Mouse (Mus musculus): ENCODE results near the gene Kcnip4. TPM values are rescaled to one million over a fixed set of nuclear protein-coding genes. Genes with fewer than 3 reads are reported as not detected.

The Kcnip4 gene
- polyA plus RNA-seq, 1 experiment from 2014 or later = 0.13 TPM

GRCm38 (mm10) chr5:49292421-49292820 lies 232.3 kb downstream of the Kcnip4 start:
- no peaks in the 10 kb centered on the region for H3K9me3 ChIP-seq (replicated peaks)
- no peaks in the 10 kb centered on the region for H3K27me3 ChIP-seq
- no peaks in the 10 kb centered on the region for H3K36me3 ChIP-seq (replicated peaks)
- ATAC-seq (ENCODE audit: insufficient read depth) = no peak
- no peak overlapping the region for H3K27ac ChIP-seq (replicated peaks)
- 60% methylated on average over 2 of the region's 2 CpGs for WGBS (ENCODE audit: insufficient replicate concordance)
- H3K4me3 ChIP-seq (replicated peaks) = no peak overlapping the region
- no peaks in the 10 kb centered on the region for H3K4me1 ChIP-seq (replicated peaks)
- H3K9ac ChIP-seq = no peak overlapping the region
- H3K4me2 ChIP-seq = no peak overlapping the region

DNA sequence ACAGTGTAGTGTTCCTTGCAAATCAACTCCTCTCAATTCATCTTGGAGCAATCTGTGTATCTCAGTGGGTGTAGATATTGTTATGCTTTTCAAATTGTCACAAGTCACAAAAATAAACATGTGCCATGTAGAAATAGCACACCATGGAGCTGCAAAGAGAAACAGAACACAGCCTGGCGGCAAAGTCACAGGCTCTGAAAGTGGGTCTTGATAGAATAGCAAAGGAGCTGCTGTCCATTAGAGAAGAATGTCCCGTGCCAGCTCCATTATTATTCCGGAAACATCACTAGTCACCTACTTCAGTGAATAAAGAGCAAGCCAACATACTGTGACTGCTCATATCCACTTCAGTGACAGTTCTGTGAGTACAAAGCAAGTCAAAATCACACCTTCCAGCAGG lies 232.9 kb downstream of the Kcnip4 start:
- Histone ChIP-seq H3K9ac (no peak overlapping the region), H3K4me1 (replicated peaks) (no peaks in the 10 kb centered on the region), H3K9me3 (replicated peaks) (no peaks in the 10 kb centered on the region), H3K27ac (replicated peaks) (no peak overlapping the region), H3K4me3 (replicated peaks) (no peak overlapping the region), H3K36me3 (replicated peaks) (no peaks in the 10 kb centered on the region), H3K27me3 (no peaks in the 10 kb centered on the region), H3K4me2 (no peak overlapping the region)
- 63% methylated on average over 3 of the region's 3 CpGs for WGBS (ENCODE audit: insufficient replicate concordance)
- ATAC-seq (ENCODE audit: insufficient read depth) = no peak

GRCm38 (mm10) chr5:49285455-49286135 lies 239.1 kb downstream of the Kcnip4 start:
- Histone ChIP-seq H3K27me3 (no peaks in the 10 kb centered on the region), H3K4me3 (replicated peaks) (no peak overlapping the region), H3K4me2 (no peak overlapping the region), H3K36me3 (replicated peaks) (no peaks in the 10 kb centered on the region), H3K27ac (replicated peaks) (no peak overlapping the region), H3K9me3 (replicated peaks) (no peaks in the 10 kb centered on the region), H3K4me1 (replicated peaks) (no peaks in the 10 kb centered on the region), H3K9ac (no peak overlapping the region)
- no peak for ATAC-seq (ENCODE audit: insufficient read depth)
- WGBS (ENCODE audit: insufficient replicate concordance) = 22% methylated on average over 12 of the region's 12 CpGs

- H3K27ac ChIP-seq (replicated peaks) = no peak overlapping the region
- no peaks in the 10 kb centered on the region for H3K36me3 ChIP-seq (replicated peaks)
- no peaks in the 10 kb centered on the region for H3K9me3 ChIP-seq (replicated peaks)
- H3K4me3 ChIP-seq (replicated peaks) = no peak overlapping the region
- ATAC-seq (ENCODE audit: insufficient read depth) = no peak
- WGBS (ENCODE audit: insufficient replicate concordance) = 60% methylated on average over 6 of the region's 6 CpGs
- no peak overlapping the region for H3K4me2 ChIP-seq
- no peaks in the 10 kb centered on the region for H3K27me3 ChIP-seq
- H3K9ac ChIP-seq = no peak overlapping the region
- no peaks in the 10 kb centered on the region for H3K4me1 ChIP-seq (replicated peaks)
Observed at GRCm38 (mm10) chr5:49284776-49285175, 239.9 kb downstream of the Kcnip4 start.

DNA sequence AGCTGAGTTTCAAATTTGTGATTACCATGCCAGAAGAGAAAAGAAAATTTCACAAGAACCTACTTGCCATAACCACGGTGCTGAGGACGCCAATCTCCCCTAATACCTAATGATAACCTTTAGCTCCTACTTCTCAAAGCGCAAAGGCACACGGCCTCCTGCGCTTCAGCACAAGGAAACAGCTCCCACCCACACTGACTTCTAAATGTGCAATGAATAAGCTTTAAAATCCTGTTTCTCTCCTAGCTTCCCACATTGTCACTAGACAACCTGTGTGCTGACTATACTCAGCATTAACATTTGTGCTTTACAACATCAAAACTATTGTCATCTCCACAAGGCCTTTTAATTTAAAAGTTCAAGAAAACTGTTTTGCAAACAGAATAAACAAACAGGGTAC lies 241.3 kb downstream of the Kcnip4 start:
- H3K27ac ChIP-seq (replicated peaks) = no peak overlapping the region
- no peak overlapping the region for H3K9ac ChIP-seq
- H3K4me2 ChIP-seq = no peak overlapping the region
- no peaks in the 10 kb centered on the region for H3K27me3 ChIP-seq
- no peak for ATAC-seq (ENCODE audit: insufficient read depth)
- H3K9me3 ChIP-seq (replicated peaks) = no peaks in the 10 kb centered on the region
- H3K4me3 ChIP-seq (replicated peaks) = no peak overlapping the region
- no peaks in the 10 kb centered on the region for H3K36me3 ChIP-seq (replicated peaks)
- no peaks in the 10 kb centered on the region for H3K4me1 ChIP-seq (replicated peaks)
- 59% methylated on average over 5 of the region's 5 CpGs for WGBS (ENCODE audit: insufficient replicate concordance)

GRCm38 (mm10) chr5:49271864-49272263 lies 252.8 kb downstream of the Kcnip4 start:
- H3K9me3 ChIP-seq (replicated peaks) = no peaks in the 10 kb centered on the region
- no peak overlapping the region for H3K4me2 ChIP-seq
- H3K36me3 ChIP-seq (replicated peaks) = no peaks in the 10 kb centered on the region
- H3K4me1 ChIP-seq (replicated peaks) = no peaks in the 10 kb centered on the region
- ATAC-seq (ENCODE audit: insufficient read depth) = no peak
- no peak overlapping the region for H3K4me3 ChIP-seq (replicated peaks)
- H3K27me3 ChIP-seq = no peaks in the 10 kb centered on the region
- no peak overlapping the region for H3K9ac ChIP-seq
- H3K27ac ChIP-seq (replicated peaks) = no peak overlapping the region

GRCm38 (mm10) chr5:49268807-49269206 lies 255.9 kb downstream of the Kcnip4 start:
- H3K4me1 ChIP-seq (replicated peaks) = no peaks in the 10 kb centered on the region
- H3K9ac ChIP-seq = no peak overlapping the region
- H3K36me3 ChIP-seq (replicated peaks) = no peaks in the 10 kb centered on the region
- WGBS (ENCODE audit: insufficient replicate concordance) = 65% methylated on average over 8 of the region's 8 CpGs
- H3K27ac ChIP-seq (replicated peaks) = no peak overlapping the region
- no peak for ATAC-seq (ENCODE audit: insufficient read depth)
- H3K4me2 ChIP-seq = no peak overlapping the region
- H3K27me3 ChIP-seq = no peaks in the 10 kb centered on the region
- H3K9me3 ChIP-seq (replicated peaks) = no peaks in the 10 kb centered on the region
- no peak overlapping the region for H3K4me3 ChIP-seq (replicated peaks)

DNA sequence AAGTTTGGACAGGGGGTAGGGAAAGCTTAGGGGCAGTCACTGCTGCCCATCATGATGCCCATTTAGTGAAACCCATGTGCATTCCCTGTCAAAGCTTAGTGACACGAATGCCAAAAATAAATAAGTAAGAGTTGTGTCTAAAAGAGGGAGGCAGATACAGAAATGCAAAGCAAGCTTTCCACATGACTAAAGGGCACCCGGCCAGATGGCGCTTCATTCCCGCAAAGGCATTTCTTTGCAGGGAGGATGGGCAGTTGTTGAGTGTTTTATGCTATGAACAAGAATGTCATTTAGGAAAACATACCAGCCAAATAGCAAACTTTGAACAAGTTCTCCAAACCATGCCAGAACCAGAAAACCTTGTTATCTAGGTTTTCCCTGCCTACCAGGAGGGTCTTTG lies 265.4 kb downstream of the Kcnip4 start:
- no peak overlapping the region for H3K4me3 ChIP-seq (replicated peaks)
- no peak overlapping the region for H3K27ac ChIP-seq (replicated peaks)
- no peak overlapping the region for H3K4me2 ChIP-seq
- WGBS (ENCODE audit: insufficient replicate concordance) = 68% methylated on average over 4 of the region's 4 CpGs
- no peak overlapping the region for H3K9ac ChIP-seq
- H3K27me3 ChIP-seq = no peaks in the 10 kb centered on the region
- H3K4me1 ChIP-seq (replicated peaks) = no peaks in the 10 kb centered on the region
- H3K9me3 ChIP-seq (replicated peaks) = no peaks in the 10 kb centered on the region
- no peak for ATAC-seq (ENCODE audit: insufficient read depth)
- no peaks in the 10 kb centered on the region for H3K36me3 ChIP-seq (replicated peaks)

DNA sequence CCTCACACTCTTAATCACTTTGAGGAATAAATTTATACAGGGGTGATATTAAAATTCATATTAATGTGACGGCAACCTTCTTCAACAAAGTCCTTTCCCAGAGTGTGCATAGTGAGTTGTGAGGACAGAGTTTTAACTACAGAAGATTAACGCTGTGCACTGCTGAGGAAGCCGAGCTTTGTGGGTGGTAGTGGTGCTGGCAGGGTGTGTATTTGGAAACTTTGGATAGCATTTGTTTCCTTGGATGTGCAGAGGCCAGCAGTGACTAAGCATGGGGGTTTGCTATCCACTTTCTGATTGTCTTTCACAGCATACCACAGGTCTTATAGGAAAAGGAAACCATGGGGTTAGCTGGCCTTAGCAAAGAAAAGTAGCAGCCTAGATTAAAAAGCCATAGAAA lies 267.9 kb downstream of the Kcnip4 start:
- WGBS (ENCODE audit: insufficient replicate concordance) = 64% methylated on average over 3 of the region's 3 CpGs
- ATAC-seq (ENCODE audit: insufficient read depth) = no peak
- Histone ChIP-seq H3K4me1 (replicated peaks) (no peaks in the 10 kb centered on the region), H3K27ac (replicated peaks) (no peak overlapping the region), H3K36me3 (replicated peaks) (no peaks in the 10 kb centered on the region), H3K4me2 (no peak overlapping the region), H3K4me3 (replicated peaks) (no peak overlapping the region), H3K9ac (no peak overlapping the region), H3K27me3 (no peaks in the 10 kb centered on the region), H3K9me3 (replicated peaks) (no peaks in the 10 kb centered on the region)

DNA sequence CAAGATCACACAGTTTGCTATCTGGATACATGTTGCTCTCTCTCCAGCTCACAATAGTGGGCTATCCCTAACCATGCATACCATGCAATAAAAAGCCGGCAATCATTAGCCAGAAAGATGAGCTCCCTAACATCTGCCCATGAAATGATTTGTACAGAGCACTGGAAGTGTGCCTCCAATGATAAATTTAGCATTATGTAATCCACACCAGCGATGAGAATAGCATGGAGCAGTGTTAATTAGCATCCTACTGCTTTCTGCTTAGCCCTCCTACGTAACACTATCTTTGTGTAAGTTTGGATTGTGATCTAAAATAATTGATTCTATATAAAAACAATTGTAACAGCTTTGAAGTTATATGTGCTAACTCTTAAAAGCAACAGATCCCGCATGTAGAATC lies 268.7 kb downstream of the Kcnip4 start:
- H3K27ac ChIP-seq (replicated peaks) = no peak overlapping the region
- H3K9ac ChIP-seq = no peak overlapping the region
- no peaks in the 10 kb centered on the region for H3K4me1 ChIP-seq (replicated peaks)
- H3K4me2 ChIP-seq = no peak overlapping the region
- H3K4me3 ChIP-seq (replicated peaks) = no peak overlapping the region
- 52% methylated on average over 4 of the region's 4 CpGs for WGBS (ENCODE audit: insufficient replicate concordance)
- no peaks in the 10 kb centered on the region for H3K9me3 ChIP-seq (replicated peaks)
- no peak for ATAC-seq (ENCODE audit: insufficient read depth)
- H3K36me3 ChIP-seq (replicated peaks) = no peaks in the 10 kb centered on the region
- no peaks in the 10 kb centered on the region for H3K27me3 ChIP-seq

DNA sequence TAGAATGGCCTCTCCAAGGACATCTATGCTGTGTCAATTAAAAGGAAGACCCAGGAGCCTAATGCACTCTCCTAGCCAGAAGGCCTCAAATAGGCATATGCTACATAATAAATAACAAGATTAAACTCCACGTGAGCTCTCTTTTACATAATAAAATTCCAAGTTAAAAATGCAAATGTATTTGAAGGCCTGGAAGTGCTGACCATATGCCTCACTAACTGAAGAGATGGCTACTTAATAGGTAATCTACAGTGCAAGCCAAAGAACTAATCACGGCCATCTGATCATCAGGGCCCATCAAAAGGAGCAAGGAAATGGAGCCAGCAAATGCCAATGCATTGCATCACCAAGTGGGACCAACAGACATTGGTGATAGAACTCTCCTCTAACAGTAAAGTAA lies 277.6 kb downstream of the Kcnip4 start:
- Histone ChIP-seq H3K27ac (replicated peaks) (no peak overlapping the region), H3K9ac (no peak overlapping the region), H3K4me2 (no peak overlapping the region), H3K4me1 (replicated peaks) (no peaks in the 10 kb centered on the region), H3K27me3 (no peaks in the 10 kb centered on the region), H3K9me3 (replicated peaks) (no peaks in the 10 kb centered on the region), H3K36me3 (replicated peaks) (no peaks in the 10 kb centered on the region), H3K4me3 (replicated peaks) (no peak overlapping the region)
- no peak for ATAC-seq (ENCODE audit: insufficient read depth)
- WGBS (ENCODE audit: insufficient replicate concordance) = 56% methylated on average over 2 of the region's 2 CpGs

GRCm38 (mm10) chr5:49244414-49244813 lies 280.3 kb downstream of the Kcnip4 start:
- no peaks in the 10 kb centered on the region for H3K27me3 ChIP-seq
- ATAC-seq (ENCODE audit: insufficient read depth) = no peak
- no peaks in the 10 kb centered on the region for H3K36me3 ChIP-seq (replicated peaks)
- H3K27ac ChIP-seq (replicated peaks) = no peak overlapping the region
- no peaks in the 10 kb centered on the region for H3K4me1 ChIP-seq (replicated peaks)
- H3K4me3 ChIP-seq (replicated peaks) = no peak overlapping the region
- H3K9me3 ChIP-seq (replicated peaks) = no peaks in the 10 kb centered on the region
- H3K4me2 ChIP-seq = no peak overlapping the region
- WGBS (ENCODE audit: insufficient replicate concordance) = 57% methylated on average over 4 of the region's 4 CpGs
- no peak overlapping the region for H3K9ac ChIP-seq

Measured in liver, embryonic 15.5 days (tissue).